17 mouse cellular contexts compared by ENCODE assay signal in the genomic region with DNA sequence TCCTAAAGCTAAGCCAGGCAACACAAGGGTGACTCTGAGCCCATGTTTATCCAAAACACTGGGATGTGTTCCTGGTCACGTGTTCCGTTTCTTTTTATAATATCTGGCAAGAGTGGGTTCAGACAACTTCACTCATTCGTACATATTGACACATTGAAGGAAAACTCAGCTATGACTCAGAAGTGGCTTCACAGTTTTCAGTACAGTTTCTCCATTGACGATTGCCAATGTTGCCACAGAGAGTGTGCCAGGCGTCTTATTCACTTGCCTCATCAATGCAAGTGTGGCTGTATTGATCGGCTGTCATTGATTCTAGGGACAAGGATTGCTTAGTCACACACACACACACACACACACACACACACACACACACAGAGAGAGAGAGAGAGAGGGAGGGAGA.
"Had no signal": no experiment of that assay in that cellular context is flagged by ENCODE, and none has a peak within 500 bp of the region (broad histone marks: within the 10 kb centered on the region; RNA-seq: fewer than 3 reads in every experiment).

No protein-coding gene starts in this region.

- H3K4me1 ChIP-seq: midbrain, embryonic 10.5 days; midbrain, embryonic 12.5 days; neural tube, embryonic 15.5 days had no signal

- H3K4me2 ChIP-seq: lung, embryonic 14.5 days; midbrain, embryonic 12.5 days; neural tube, embryonic 13.5 days; neural tube, embryonic 15.5 days had no signal

- ATAC-seq: midbrain, embryonic 16.5 days had no signal

- H3K4me3 ChIP-seq: midbrain, embryonic 10.5 days; midbrain, embryonic 12.5 days; myocyte; neural tube, embryonic 13.5 days; neural tube, embryonic 15.5 days had no signal

- H3K27me3 ChIP-seq: midbrain, embryonic 12.5 days; neural tube, embryonic 13.5 days; neural tube, embryonic 15.5 days had no signal

- H3K9me3 ChIP-seq: midbrain, embryonic 10.5 days; midbrain, embryonic 12.5 days; neural tube, embryonic 13.5 days; neural tube, embryonic 15.5 days had no signal

- H3K9ac ChIP-seq: lung, embryonic 14.5 days; midbrain, embryonic 12.5 days; neural tube, embryonic 13.5 days; neural tube, embryonic 15.5 days had no signal

- DNase-seq: lung, embryonic 14.5 days; lung, postnatal 10 days; midbrain, embryonic 14.5 days; retina, postnatal 1 day; right cerebral cortex, adult 18-20 months; right cerebral cortex, postnatal 25 days; right cerebral cortex, postnatal 4 days; spleen, adult 18-20 months; thymus, adult 18-20 months; thymus, postnatal 14 days; thymus, postnatal 4 days had no signal

- H3K27ac ChIP-seq: midbrain, embryonic 10.5 days; midbrain, embryonic 12.5 days; neural tube, embryonic 13.5 days; neural tube, embryonic 15.5 days had no signal

- H3K36me3 ChIP-seq: midbrain, embryonic 10.5 days; midbrain, embryonic 12.5 days; neural tube, embryonic 15.5 days had no signal
